Mouse (Mus musculus) thymus, adult 18-20 months (tissue): Measurements from ENCODE around the gene Slfn14.
"Not testable (repeated sequence)": the region's sequence is repeated elsewhere in the genome, so short reads cannot be mapped to it uniquely, and the experiment has no call there.

Experiments
- DNase-seq, 2 experiments: peaks; one replicate each; pipeline ENCODE4 v3.0.0; 2022; ENCODE audit warnings: mixed read lengths in 2 of 2

Gene Slfn14

DNA sequence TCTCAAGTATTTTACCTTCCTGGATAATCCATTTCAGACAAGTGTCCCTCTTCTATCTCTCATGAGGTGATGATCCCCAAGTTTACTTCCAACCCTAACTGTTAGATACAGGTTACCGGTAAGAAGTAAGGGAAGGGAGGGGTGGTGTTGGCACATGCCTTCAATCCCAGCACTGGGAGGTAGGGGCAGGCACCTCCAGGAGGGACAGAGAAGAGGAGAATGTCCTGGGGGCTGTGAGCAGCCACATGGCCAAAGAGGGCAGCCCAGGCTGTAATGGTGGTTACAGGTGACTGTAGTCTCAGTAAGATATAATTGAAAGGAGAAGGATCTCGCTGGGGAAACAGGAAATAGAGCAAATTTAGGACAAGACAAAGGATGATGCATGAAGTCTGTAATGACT, 4.4 kb downstream of the Slfn14 start:
- no peak for DNase-seq

DNA sequence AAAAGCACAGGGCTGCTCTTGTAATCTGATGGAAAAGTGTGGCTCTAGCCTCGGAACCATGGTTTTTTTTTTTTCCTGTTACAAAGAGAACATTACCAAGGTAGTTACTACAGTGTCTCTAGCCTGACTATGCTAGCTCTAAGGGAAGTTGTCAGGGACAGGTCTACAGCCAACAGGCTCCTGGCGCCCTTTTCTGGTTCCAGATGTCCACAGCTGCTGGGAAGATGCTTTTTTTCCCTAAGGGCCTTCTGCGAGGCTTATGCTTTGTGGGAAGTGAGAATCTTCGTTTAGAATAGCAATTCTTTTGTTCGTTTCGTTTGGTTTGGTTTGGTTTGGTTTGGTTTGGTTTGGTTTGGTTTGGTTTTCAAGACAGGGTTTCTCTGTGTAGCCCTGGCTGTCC, 6.8 kb downstream of the Slfn14 start:
- DNase-seq, result no peak

DNA sequence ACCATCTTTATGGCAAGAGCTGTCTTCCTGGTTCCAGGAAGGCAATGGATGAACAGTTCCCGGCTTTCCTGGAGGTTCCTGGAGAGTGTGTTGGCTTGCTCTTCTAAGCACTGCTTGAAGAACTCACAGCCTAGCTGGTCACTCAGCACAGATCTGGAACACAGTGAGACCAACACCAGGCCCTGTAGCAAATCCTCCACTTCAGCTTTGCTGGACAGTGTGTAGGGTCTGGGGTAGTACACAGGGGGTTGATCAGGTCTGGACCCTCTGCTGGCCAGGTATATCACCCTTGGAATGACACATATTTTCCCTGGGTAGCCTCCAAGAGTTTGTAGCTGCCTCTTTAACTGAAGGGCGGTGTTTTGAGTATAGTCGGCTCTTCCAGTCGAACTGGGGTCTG, 7.5 kb downstream of the Slfn14 start:
- DNase-seq, result no peak

DNA sequence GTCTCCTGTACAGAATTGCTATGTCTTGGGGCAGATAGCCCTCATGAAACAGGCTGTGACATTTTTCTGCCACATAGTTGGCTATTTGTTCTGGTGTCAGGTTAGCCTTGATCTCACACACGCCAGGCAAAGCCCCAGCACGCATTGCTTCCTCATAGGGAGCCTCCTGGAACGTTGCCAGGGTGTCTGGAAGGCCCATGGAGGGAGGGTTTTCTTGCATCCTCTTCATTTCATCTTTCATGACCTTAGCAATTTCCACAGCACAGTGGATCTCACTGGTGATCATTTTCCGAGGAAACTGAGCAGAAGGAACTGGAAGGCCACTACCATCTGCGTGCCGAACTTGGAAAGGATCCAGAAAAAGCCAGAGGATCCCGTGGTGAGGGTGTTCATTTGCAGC, 10.3 kb downstream of the Slfn14 start:
- no peak for DNase-seq

GRCm38 (mm10) chr11:83271951-83272843, 14.3 kb downstream of the Slfn14 start:
- peak in 1 of 2 experiments; percentile 21 for DNase-seq

DNA sequence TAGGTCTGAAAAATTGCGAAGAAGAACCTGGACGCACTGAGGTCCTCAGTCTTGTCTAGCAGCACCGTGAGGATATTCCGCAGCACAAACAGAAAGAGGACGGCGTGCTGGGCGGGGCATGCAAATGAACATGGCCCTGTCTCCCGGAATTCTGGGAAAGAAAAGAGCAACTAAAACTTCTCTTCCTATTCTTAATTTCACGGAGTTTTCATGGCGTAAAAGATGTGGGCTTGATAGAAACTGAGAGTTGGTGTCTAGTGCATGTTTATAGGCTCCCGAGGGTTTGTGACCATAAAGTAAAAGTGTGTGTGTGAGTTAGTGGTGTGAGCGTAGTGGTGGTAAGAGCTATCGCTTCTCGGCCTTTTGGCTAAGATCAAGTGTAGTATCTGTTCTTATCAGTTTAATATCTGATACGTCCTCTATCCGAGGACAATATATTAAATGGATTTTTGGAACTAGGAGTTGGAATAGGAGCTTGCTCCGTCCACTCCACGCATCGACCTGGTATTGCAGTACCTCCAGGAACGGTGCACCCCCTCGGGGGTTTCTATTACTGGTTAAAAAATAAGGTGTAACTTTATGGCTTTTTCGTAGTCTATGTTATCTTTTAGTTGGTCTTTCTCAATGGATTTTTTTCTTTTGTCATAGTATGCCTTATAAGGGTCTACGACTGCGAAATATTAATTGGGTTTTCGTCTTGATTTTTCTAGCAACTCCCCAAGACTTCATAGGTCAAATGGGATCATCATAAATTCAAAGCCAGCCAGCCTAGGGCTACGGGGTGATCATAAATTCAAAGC, 15.2 kb downstream of the Slfn14 start:
- DNase-seq, result peak; percentile 64 to 79

- DNase-seq, result no peak
Observed at GRCm38 (mm10) chr11:83270842-83271150, 15.7 kb downstream of the Slfn14 start.

DNA sequence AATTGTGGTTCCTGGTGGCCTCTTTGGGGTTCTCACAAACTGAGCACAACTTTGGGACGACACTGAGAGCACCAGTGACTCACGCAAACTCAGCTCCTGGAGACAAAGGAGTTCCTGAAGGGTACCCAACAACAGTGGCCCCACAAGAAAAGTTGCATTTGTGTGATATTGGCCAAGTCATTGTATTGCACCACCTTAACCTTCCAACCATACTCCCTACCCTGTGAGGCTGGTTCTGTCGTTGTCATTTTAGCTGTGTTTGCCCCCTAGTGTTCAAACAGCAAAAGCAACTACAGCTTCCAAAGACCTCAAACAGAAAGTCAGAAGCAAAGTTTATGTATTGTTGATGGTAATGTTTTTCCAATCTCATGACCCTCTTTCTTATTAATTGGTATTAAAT, 23.4 kb downstream of the Slfn14 start:
- peak in 1 of 2 experiments; percentile 22 for DNase-seq

DNA sequence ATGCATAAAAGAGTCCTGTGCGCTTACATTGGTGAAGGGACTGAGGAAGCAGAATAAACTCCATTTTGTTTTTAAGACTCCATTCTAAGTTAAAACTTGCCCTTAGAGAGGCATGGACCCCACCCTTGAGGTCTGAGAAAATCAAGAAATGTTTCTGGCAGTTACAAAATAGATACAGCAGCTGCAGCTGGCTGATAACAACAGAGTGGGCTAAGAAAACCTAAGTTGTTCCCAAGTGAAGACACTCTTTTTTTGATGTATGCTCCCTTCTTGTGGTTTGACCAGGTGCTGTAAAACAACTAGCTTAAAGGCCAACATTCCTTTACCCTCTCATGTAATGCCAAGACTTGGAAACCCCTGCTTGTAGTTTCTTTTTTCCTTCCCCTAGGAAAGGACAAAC, 23.9 kb downstream of the Slfn14 start:
- DNase-seq, result peak in 1 of 2 experiments; percentile 30

DNA sequence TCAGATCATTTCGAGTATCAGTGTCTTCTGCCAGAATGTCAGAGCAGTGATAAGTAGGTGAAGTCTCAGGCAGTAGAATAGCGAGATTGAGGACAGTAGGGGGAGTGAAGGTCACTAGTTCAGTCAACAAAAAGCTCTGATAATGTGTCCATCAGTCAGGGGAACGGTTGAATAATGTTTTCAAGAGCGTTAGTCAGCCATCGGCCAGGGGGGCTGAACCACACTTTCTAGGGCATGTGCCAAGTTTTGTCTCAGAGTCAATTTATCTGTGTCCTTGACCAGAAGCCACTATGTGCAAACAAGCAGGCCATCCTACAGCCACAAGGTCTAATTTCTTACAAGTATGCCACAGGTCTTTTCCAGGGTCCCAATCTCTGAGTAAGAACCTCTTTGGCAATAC, 29.3 kb downstream of the Slfn14 start:
- DNase-seq, result not testable (repeated sequence)

GRCm38 (mm10) chr11:83239811-83240210, 46.7 kb downstream of the Slfn14 start:
- no peak for DNase-seq

- no peak for DNase-seq
Observed at GRCm38 (mm10) chr11:83238389-83238788, 48.1 kb downstream of the Slfn14 start.

DNA sequence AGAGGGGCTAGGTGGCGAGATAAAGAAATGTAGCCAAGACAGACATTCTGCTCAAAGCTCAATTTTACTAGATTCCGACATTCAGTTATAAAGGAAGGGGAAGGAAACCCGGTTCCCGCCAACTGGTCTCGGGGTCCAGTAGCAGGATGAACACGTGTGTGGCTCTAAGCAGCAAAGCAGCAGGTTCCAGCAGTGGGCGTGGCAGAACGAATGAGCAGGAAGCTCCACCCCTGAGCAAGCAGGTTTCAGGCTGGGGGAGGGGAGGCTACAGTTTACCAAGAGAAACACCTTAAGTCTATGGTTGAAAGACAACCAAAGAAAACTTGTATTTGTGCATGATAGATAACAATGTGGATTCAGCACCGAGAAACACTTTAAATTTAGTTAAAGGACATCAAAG, 49.1 kb downstream of the Slfn14 start:
- not testable (repeated sequence) for DNase-seq

- DNase-seq, result not testable (repeated sequence)
Observed at GRCm38 (mm10) chr11:83233621-83234020, 52.9 kb downstream of the Slfn14 start.

- DNase-seq, result no peak
Observed at GRCm38 (mm10) chr11:83230966-83231365, 55.6 kb downstream of the Slfn14 start.

- DNase-seq, result no peak
Observed at GRCm38 (mm10) chr11:83227926-83228723, 58.4 kb downstream of the Slfn14 start.

DNA sequence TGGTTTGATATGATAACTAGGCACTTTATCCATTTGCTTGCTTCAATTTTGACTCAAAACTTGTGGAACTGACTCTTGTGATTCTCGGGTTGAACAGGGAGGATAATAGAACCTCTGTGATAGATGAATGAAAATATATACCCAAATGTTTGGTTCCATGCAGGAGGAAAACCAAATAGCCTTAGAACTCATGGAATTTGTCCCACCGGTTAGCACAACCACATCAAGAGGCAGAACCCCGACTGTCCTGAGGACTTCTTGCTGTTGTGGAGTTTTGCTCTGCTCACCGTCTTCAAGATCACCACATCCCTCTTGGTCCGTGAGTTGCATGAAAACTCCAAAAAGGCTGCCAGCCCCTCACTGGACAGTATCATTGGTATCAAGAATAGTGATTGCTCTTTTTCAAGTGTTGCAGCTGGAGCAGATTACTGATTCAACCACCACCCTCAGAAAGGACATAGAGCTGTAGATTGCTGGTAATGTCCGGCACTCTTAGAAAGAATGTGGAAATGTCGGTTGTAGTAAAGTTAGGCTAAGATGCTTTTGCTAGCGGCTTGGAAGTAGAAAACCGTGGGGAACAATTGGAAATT, 61.1 kb downstream of the Slfn14 start:
- DNase-seq, result no peak
